Mouse (Mus musculus): ENCODE measurements around the gene Cldn20. TPM values are rescaled to one million over a fixed set of nuclear protein-coding genes. Genes with fewer than 3 reads are reported as not detected.
A peak's percentile ranks its signal among the peaks of the same experiment; 100 is the strongest.

Gene Cldn20
- polyA plus RNA-seq, 1 experiment, result 0.19 TPM

- TF ChIP-seq CEBPB (IDR thresholded peaks at IDR 0.05; ENCODE audit: insufficient read depth, poor library complexity, severe bottlenecking) (no peak), SRF (IDR thresholded peaks at IDR 0.05; ENCODE audit: control insufficient read depth, insufficient read length, low read depth) (no peak), POLR2AphosphoS2 (IDR thresholded peaks at IDR 0.05; ENCODE audit: insufficient read length, low read depth) (no peak), E2F4 (IDR thresholded peaks at IDR 0.05; ENCODE audit: insufficient read depth) (no peak), POLR2A (IDR thresholded peaks at IDR 0.05; ENCODE audit: insufficient read length, low read depth) (no peak), MYOG (IDR thresholded peaks at IDR 0.05; ENCODE audit: control insufficient read depth in 1 of 3, insufficient read depth in 1 of 3, insufficient read length in 2 of 3, low read depth in 2 of 3) (no peak), TCF12 (IDR thresholded peaks at IDR 0.05; ENCODE audit: insufficient read depth, poor library complexity, severe bottlenecking) (no peak), TCF3 (IDR thresholded peaks at IDR 0.05; ENCODE audit: insufficient read length, low read depth) (no peak), REST (IDR thresholded peaks at IDR 0.05; ENCODE audit: insufficient read depth, insufficient read length) (no peak), MAX (IDR thresholded peaks at IDR 0.05; ENCODE audit: low read depth) (no peak), MYOD1 (IDR thresholded peaks at IDR 0.05; ENCODE audit: control insufficient read depth in 1 of 3, insufficient read length in 2 of 3, low read depth in 2 of 3) (no peak), USF1 (IDR thresholded peaks at IDR 0.05; ENCODE audit: low read depth) (no peak)
- peaks cover 25% of the 10 kb centered on the region for H3K36me3 ChIP-seq (ENCODE audit: control insufficient read depth, insufficient read depth)
- no peaks in the 10 kb centered on the region for H3K79me2 ChIP-seq (ENCODE audit: control insufficient read depth, insufficient read depth)
- H3K4me3 ChIP-seq, result no peak overlapping the region
- H3K4me2 ChIP-seq (ENCODE audit: low read depth), result no peak overlapping the region
- no peaks in the 10 kb centered on the region for H3K27me3 ChIP-seq (ENCODE audit: control insufficient read depth, insufficient read depth, insufficient read length)
- H3ac ChIP-seq (ENCODE audit: control insufficient read depth, insufficient read length), result no peak overlapping the region
Measured at GRCm38 (mm10) chr17:3515851-3516250, 16.5 kb upstream of the Cldn20 start.

- Histone ChIP-seq H3K27me3 (ENCODE audit: control insufficient read depth, insufficient read depth, insufficient read length) (no peaks in the 10 kb centered on the region), H3ac (ENCODE audit: control insufficient read depth, insufficient read length) (no peak overlapping the region), H3K4me3 (no peak overlapping the region), H3K79me2 (ENCODE audit: control insufficient read depth, insufficient read depth) (no peaks in the 10 kb centered on the region), H3K36me3 (ENCODE audit: control insufficient read depth, insufficient read depth) (peaks cover 21% of the 10 kb centered on the region), H3K4me2 (ENCODE audit: low read depth) (no peak overlapping the region)
- TF ChIP-seq MYOG (IDR thresholded peaks at IDR 0.05; ENCODE audit: control insufficient read depth in 1 of 3, insufficient read depth in 1 of 3, insufficient read length in 2 of 3, low read depth in 2 of 3), result no peak
- no peak for TF ChIP-seq USF1 (IDR thresholded peaks at IDR 0.05; ENCODE audit: low read depth)
- no peak for TF ChIP-seq SRF (IDR thresholded peaks at IDR 0.05; ENCODE audit: control insufficient read depth, insufficient read length, low read depth)
- no peak for TF ChIP-seq TCF12 (IDR thresholded peaks at IDR 0.05; ENCODE audit: insufficient read depth, poor library complexity, severe bottlenecking)
- TF ChIP-seq CEBPB (IDR thresholded peaks at IDR 0.05; ENCODE audit: insufficient read depth, poor library complexity, severe bottlenecking), result no peak
- no peak for TF ChIP-seq POLR2AphosphoS2 (IDR thresholded peaks at IDR 0.05; ENCODE audit: insufficient read length, low read depth)
- TF ChIP-seq MYOD1 (IDR thresholded peaks at IDR 0.05; ENCODE audit: control insufficient read depth in 1 of 3, insufficient read length in 2 of 3, low read depth in 2 of 3), result no peak
- TF ChIP-seq E2F4 (IDR thresholded peaks at IDR 0.05; ENCODE audit: insufficient read depth), result no peak
- TF ChIP-seq TCF3 (IDR thresholded peaks at IDR 0.05; ENCODE audit: insufficient read length, low read depth), result no peak
- no peak for TF ChIP-seq POLR2A (IDR thresholded peaks at IDR 0.05; ENCODE audit: insufficient read length, low read depth)
- no peak for TF ChIP-seq REST (IDR thresholded peaks at IDR 0.05; ENCODE audit: insufficient read depth, insufficient read length)
- no peak for TF ChIP-seq MAX (IDR thresholded peaks at IDR 0.05; ENCODE audit: low read depth)
Measured at GRCm38 (mm10) chr17:3516406-3516805, 15.9 kb upstream of the Cldn20 start.

- Histone ChIP-seq H3K36me3 (ENCODE audit: control insufficient read depth, insufficient read depth) (peaks cover 18% of the 10 kb centered on the region), H3K4me3 (no peak overlapping the region), H3K4me2 (ENCODE audit: low read depth) (no peak overlapping the region), H3K27me3 (ENCODE audit: control insufficient read depth, insufficient read depth, insufficient read length) (no peaks in the 10 kb centered on the region), H3K79me2 (ENCODE audit: control insufficient read depth, insufficient read depth) (no peaks in the 10 kb centered on the region), H3ac (ENCODE audit: control insufficient read depth, insufficient read length) (no peak overlapping the region)
- TF ChIP-seq REST (IDR thresholded peaks at IDR 0.05; ENCODE audit: insufficient read depth, insufficient read length) (no peak), MYOG (IDR thresholded peaks at IDR 0.05; ENCODE audit: control insufficient read depth in 1 of 3, insufficient read depth in 1 of 3, insufficient read length in 2 of 3, low read depth in 2 of 3) (no peak), MAX (IDR thresholded peaks at IDR 0.05; ENCODE audit: low read depth) (no peak), E2F4 (IDR thresholded peaks at IDR 0.05; ENCODE audit: insufficient read depth) (no peak), USF1 (IDR thresholded peaks at IDR 0.05; ENCODE audit: low read depth) (no peak), SRF (IDR thresholded peaks at IDR 0.05; ENCODE audit: control insufficient read depth, insufficient read length, low read depth) (no peak), CEBPB (IDR thresholded peaks at IDR 0.05; ENCODE audit: insufficient read depth, poor library complexity, severe bottlenecking) (no peak), MYOD1 (IDR thresholded peaks at IDR 0.05; ENCODE audit: control insufficient read depth in 1 of 3, insufficient read length in 2 of 3, low read depth in 2 of 3) (no peak), TCF3 (IDR thresholded peaks at IDR 0.05; ENCODE audit: insufficient read length, low read depth) (no peak), POLR2AphosphoS2 (IDR thresholded peaks at IDR 0.05; ENCODE audit: insufficient read length, low read depth) (no peak), TCF12 (IDR thresholded peaks at IDR 0.05; ENCODE audit: insufficient read depth, poor library complexity, severe bottlenecking) (no peak), POLR2A (IDR thresholded peaks at IDR 0.05; ENCODE audit: insufficient read length, low read depth) (no peak)
Measured at GRCm38 (mm10) chr17:3520344-3520743, 12.0 kb upstream of the Cldn20 start.

- TF ChIP-seq MYOG (IDR thresholded peaks at IDR 0.05; ENCODE audit: control insufficient read depth in 1 of 3, insufficient read depth in 1 of 3, insufficient read length in 2 of 3, low read depth in 2 of 3) (peak in 2 of 3 experiments; percentile 11 to 54), MYOD1 (IDR thresholded peaks at IDR 0.05; ENCODE audit: control insufficient read depth in 1 of 3, insufficient read length in 2 of 3, low read depth in 2 of 3) (no peak), TCF3 (IDR thresholded peaks at IDR 0.05; ENCODE audit: insufficient read length, low read depth) (no peak), TCF12 (IDR thresholded peaks at IDR 0.05; ENCODE audit: insufficient read depth, poor library complexity, severe bottlenecking) (no peak), SRF (IDR thresholded peaks at IDR 0.05; ENCODE audit: control insufficient read depth, insufficient read length, low read depth) (no peak)
- no peaks in the 10 kb centered on the region for H3K79me2 ChIP-seq (ENCODE audit: control insufficient read depth, insufficient read depth)
- H3K36me3 ChIP-seq (ENCODE audit: control insufficient read depth, insufficient read depth), result no peaks in the 10 kb centered on the region
- H3ac ChIP-seq (ENCODE audit: control insufficient read depth, insufficient read length), result no peak overlapping the region
- H3K4me3 ChIP-seq, result no peak overlapping the region
- H3K4me2 ChIP-seq (ENCODE audit: low read depth), result no peak overlapping the region
- H3K27me3 ChIP-seq (ENCODE audit: control insufficient read depth, insufficient read depth, insufficient read length), result no peaks in the 10 kb centered on the region
Measured at GRCm38 (mm10) chr17:3527841-3528471, 4.4 kb upstream of the Cldn20 start.
